Mouse (Mus musculus): Measurements from ENCODE around the gene Tcea3.

Tcea3 gene

DNA sequence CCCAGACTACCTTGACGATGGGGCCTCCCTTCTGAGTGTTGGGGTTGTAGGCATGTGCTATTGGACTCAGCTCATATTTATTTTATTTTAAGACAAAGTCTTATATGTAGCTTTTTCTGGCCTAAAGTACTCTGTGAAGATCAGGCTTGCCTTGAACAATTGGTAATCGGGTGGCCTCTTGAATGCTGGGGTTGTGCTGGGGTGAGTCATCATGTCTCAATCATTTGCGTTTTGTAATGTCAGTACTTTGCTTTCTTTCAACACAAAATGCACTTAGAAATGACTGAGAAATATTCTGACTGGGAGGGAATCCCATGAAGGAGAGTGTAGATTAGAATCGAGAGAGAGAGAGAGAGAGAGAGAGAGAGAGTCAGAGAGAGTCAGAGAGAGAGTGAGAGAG lies 72.5 kb downstream of the Tcea3 start:
- no peak for DNase-seq (ENCODE audit: low spot score in 2 of 2)

DNA sequence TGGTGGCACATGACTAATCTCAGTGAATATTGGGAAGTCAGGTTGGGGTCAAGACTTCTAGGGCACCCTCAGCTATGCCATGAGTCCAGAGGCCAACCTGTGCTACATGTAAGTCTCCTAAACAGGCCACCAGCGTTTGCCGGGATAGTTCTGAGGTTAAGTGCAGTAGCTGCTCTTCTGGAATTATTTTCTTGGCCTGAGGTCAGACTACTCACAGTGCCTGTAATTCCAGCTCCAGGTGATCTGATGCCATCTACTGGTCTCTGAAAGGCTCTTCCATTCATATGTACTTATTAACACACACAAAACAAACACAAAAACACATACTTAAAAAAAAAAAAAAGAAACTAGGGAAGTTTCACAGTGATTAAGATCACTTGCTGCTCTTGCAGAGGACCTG lies 76.7 kb downstream of the Tcea3 start:
- DNase-seq (ENCODE audit: low spot score in 2 of 2): no peak

Data from left cerebral cortex, adult 9 months (tissue).